Mouse (Mus musculus): Measurements from ENCODE around the gene 1190007I07Rik. TPM values are rescaled to one million over a fixed set of nuclear protein-coding genes. Genes with fewer than 3 reads are reported as not detected.
"Not testable (repeated sequence)": the region's sequence is repeated elsewhere in the genome, so short reads cannot be mapped to it uniquely, and the experiment has no call there.

Gene 1190007I07Rik
- polyA plus RNA-seq, 2 experiments from 2014 or later = 26.8 to 32.9 TPM

- peak; percentile 3 for ATAC-seq
Observed at GRCm38 (mm10) chr10:82629111-82629585, 6.1 kb upstream of the 1190007I07Rik start.

- not testable (repeated sequence) for ATAC-seq
Observed at GRCm38 (mm10) chr10:82623553-82623932, 515 bp upstream of the 1190007I07Rik start.

- no peak for ATAC-seq
Observed at GRCm38 (mm10) chr10:82622235-82622634, 793 bp downstream of the 1190007I07Rik start.

- not testable (repeated sequence) for ATAC-seq
Observed at GRCm38 (mm10) chr10:82594421-82594820, 28.6 kb downstream of the 1190007I07Rik start.

GRCm38 (mm10) chr10:82589673-82590072 lies 33.4 kb downstream of the 1190007I07Rik start:
- ATAC-seq = not testable (repeated sequence)

- ATAC-seq = not testable (repeated sequence)
Observed at GRCm38 (mm10) chr10:82571091-82571490, 51.9 kb downstream of the 1190007I07Rik start.

Other genes starting within 250 kb of the 1190007I07Rik start
- not detected for gene Gm1553, start 130.6 kb downstream of the 1190007I07Rik start, polyA plus RNA-seq (2017; shearing (Covaris generic))
- 10 to 100 TPM; 23.3 to 24.5 TPM for gene Tdg, start 6.6 kb upstream of the 1190007I07Rik start, polyA plus RNA-seq (2017; shearing (Covaris generic))
- gene Glt8d2, start 67.4 kb upstream of the 1190007I07Rik start, polyA plus RNA-seq (2017; shearing (Covaris generic)) = 1 to 10 TPM; 1.7 to 2.2 TPM
- gene Hcfc2, start 72.9 kb upstream of the 1190007I07Rik start, polyA plus RNA-seq (2017; shearing (Covaris generic)) = 10 to 100 TPM; 23.2 to 23.6 TPM
- gene Nfyb, start 140.9 kb upstream of the 1190007I07Rik start, polyA plus RNA-seq (2017; shearing (Covaris generic)) = 10 to 100 TPM; 78.3 to 81.3 TPM
- gene Txnrd1, start 210.7 kb upstream of the 1190007I07Rik start, polyA plus RNA-seq (2017; shearing (Covaris generic)) = 10 to 100 TPM; 27.5 to 28.0 TPM
- gene Eid3, start 243.4 kb upstream of the 1190007I07Rik start, polyA plus RNA-seq (2017; shearing (Covaris generic)) = 1 to 10 TPM in 1 of 2 experiments, under 1 TPM in 1; 0.76 to 1.2 TPM